Mouse (Mus musculus) spleen, postnatal 10 days (tissue): ENCODE data around the gene Rcan2.

Experiments used
- DNase-seq, 2 experiments: peaks; one replicate each; pipeline ENCODE4 v3.0.0; 2021 to 2022; ENCODE audit warnings: low spot score in 2 of 2

Rcan2 gene

DNA sequence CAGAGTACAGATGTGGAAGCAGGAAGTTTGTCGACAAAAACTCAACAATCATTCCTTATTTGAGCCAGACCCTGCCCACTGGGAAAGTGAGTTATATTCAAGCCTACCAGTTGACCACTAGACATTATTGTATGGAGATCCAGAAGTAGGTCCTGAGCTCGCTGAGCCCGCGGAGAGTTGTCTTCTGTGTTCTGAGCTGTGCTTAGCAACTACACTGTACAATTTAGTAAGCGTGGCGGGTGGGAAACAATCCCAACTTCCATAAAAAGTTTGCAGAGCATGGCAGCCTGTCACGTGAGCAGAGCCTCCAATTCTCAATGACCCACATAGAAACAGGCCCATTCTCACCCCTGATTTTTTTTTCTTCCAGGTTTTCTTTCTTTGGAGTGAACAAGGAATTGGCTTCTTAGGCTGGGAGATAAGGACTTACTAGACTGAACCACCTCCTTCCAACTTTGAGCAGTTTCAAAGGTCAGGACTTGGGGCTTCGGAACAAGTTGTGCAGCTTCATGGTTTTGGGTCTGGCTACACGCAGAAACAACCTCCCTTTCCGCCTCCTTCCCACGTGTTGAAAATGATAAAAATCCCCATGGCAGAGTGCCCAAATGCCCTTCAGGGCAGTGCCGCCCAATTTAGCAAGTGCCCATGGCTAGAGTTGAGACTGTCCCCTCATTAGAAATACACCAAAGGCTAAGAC, 276.1 kb downstream of the Rcan2 start:
- DNase-seq = peak in 1 of 2 experiments; percentile 36

DNA sequence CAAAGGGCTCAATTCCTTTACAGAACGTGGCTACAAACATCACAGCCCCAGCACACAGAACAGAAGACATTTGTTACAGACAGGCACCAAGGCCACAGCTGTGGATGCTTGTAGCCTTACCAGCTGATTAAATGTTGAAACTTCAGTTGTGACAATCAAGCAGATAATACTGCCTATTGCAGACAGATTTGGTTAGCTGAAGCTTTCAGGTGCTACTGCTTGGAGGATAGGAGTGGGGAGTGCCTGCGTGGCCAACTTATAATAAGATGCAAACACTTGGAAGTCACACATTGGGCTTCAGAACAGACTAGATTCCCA, 276.7 kb downstream of the Rcan2 start:
- no peak for DNase-seq

DNA sequence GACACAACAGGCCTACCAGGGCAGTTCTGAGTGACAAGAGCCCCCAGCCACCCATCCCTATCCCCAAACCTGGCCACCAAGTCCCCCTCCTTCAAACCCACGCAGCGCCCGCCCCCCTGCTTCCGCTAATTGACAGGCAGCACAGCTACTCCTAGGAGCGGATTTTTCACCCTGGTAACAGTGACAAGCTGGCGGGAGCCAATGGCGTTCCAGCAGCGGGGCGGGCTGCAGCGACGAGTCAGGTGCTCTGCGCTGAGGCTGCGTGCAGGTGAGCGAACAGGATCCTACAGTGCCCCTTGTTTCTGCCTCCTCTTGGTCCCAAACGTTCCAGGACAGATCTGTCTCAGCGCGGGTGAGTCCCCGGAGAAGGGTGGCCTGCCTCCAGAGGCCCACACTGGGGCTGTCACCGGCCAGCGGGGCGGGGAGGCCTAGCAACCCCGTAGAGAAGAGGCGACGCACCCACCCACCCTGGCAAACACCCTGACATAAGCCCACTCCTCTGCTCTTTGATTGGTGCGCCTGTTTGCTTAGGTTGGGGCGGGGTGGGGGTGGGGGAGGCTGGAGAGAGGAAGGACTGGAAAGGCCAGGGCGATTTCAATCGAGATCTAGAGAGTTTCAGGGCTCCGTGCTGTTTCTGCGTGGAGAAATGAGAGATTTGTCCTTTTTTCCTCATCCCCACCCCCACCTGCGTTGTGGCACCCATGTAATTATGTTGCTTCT, 277.6 kb downstream of the Rcan2 start, which contains the start of gene Enpp5:
TSS of gene Enpp5 (plus strand) at position 183 of the 720 bp plus-strand sequence.
- peak; percentile 44 to 76 for DNase-seq

- DNase-seq = no peak
Observed at GRCm38 (mm10) chr17:44083156-44083555, 282.0 kb downstream of the Rcan2 start.

- no peak for DNase-seq
Observed at GRCm38 (mm10) chr17:44088226-44088625, 287.1 kb downstream of the Rcan2 start.
